Mouse (Mus musculus) limb, embryonic 10.5 days (tissue): Measurements from ENCODE around the gene Sptbn4. TPM values are rescaled to one million over a fixed set of nuclear protein-coding genes. Genes with fewer than 3 reads are reported as not detected.

Experiments used
- DNase-seq: peaks from one replicate; pipeline ENCODE4 v3.0.0-alpha.2; 2017; ENCODE audit warnings: low spot score
- H3K27ac ChIP-seq: fragments of 300-500 bp; sonication (generic); 2 replicates; pipeline ENCODE4 v1.5.1; 2016; ENCODE audit warnings: mild to moderate bottlenecking
- H3K27me3 ChIP-seq: fragments of 300-500 bp; sonication (generic); 2 replicates; pipeline ENCODE4 v1.6.1; 2016; ENCODE audit warnings: low read depth, mild to moderate bottlenecking; ENCODE audit not compliant: poor library complexity, severe bottlenecking
- H3K36me3 ChIP-seq: fragments of 300-500 bp; sonication (generic); 2 replicates; pipeline ENCODE4 v1.6.1; 2016; ENCODE audit warnings: mild to moderate bottlenecking, moderate library complexity
- H3K4me1 ChIP-seq: fragments of 300-500 bp; sonication (generic); 2 replicates; pipeline ENCODE4 v1.6.1; 2016
- H3K4me3 ChIP-seq: fragments of 300-500 bp; sonication (generic); 2 replicates; pipeline ENCODE4 v1.5.1; 2016; ENCODE audit warnings: mild to moderate bottlenecking, moderate library complexity
- H3K9me3 ChIP-seq: fragments of 300-500 bp; sonication (generic); replicated peaks from 2 replicates; pipeline ENCODE4 v1.6.1; 2016; ENCODE audit warnings: mild to moderate bottlenecking
- WGBS: fragments of 180-500 bp; shearing (Covaris S2); methylation state at CpG from one replicate; pipeline ENCODE4 v1.1.7; 2016; 5-methylcytosine and 5-hydroxymethylcytosine counted together
- polyA plus RNA-seq: library from polyadenylated mRNA; unstranded; fragments of >200 nt; fragmentation: Nextera tagmentation; extraction: Ambion mirVana; gene quantifications from 2 replicates; pipeline ENCODE4 v1.2.1, GENCODE M21; 2016

Sptbn4 gene
- polyA plus RNA-seq, 1 experiment from 2014 or later: 0.15 TPM

DNA sequence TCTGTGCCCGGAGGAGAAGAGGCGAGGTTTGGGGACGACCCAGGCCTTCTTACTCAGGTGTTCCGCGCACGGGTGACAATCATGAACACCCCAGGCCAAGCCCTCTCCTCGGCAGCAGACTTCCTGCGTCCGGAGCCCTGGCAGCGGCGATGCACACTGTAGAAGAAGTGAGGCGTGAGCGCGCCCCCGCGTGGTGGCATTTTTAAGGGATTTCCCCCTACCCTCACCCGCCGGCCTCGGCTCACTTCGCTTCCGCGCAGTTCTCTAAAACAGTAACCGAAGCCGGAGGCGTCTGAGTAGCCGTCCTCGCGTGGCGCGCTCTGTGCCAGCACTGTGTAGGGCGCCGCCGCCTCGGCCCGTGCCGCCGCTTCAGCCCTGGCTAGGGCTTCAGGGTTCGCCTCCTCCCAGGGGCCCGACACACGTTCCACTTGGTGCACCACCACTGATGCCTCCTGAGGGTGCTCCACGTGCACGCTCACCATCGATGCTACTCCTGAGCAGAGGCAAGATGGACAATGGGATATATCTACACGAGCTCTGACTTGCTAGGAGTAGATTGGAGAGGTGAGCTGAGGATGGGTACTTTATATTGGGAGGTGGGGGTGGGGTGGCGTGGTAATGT, 118.0 kb downstream of the Sptbn4 start:
- 3% methylated on average over 45 of the region's 45 CpGs for WGBS
- Histone ChIP-seq H3K4me1 (peaks cover 64% of the 10 kb centered on the region), H3K4me3 (peak overlapping the region; percentile 37), H3K9me3 (no peaks in the 10 kb centered on the region), H3K36me3 (0 out of 2 replicates have a peak, but pooled peaks cover 2% of the 10 kb centered on the region), H3K27ac (no peak overlapping the region), H3K27me3 (peaks cover 100% of the 10 kb centered on the region)
- DNase-seq: peak; percentile 92

DNA sequence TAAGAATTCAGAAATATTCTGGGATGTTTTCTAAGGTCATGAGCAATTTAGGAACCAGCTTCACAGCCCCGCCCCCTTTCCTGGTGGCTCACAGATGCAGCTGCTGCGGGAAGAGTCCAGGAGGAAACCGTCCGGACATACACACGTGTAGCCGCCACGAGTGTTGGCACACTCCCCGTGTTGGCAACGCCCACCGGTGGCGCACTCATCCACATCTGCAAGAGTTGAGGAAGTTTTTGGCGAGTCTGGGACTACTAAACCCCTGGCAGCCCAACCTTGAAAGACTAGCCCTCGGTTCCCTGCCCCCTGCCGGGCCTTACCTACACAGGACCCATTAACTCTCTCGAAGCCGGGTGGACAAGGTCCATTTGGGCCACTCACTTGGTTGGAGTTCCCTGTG, 118.8 kb downstream of the Sptbn4 start:
- WGBS: 36% methylated on average over 16 of the region's 16 CpGs
- Histone ChIP-seq H3K9me3 (no peaks in the 10 kb centered on the region), H3K36me3 (0 out of 2 replicates have a peak, but pooled peaks cover 2% of the 10 kb centered on the region), H3K4me3 (peak overlapping the region; percentile 37; the same call in 1 of the 2 replicates), H3K4me1 (peaks cover 56% of the 10 kb centered on the region), H3K27me3 (peaks cover 100% of the 10 kb centered on the region), H3K27ac (no peak overlapping the region)
- no peak for DNase-seq

DNA sequence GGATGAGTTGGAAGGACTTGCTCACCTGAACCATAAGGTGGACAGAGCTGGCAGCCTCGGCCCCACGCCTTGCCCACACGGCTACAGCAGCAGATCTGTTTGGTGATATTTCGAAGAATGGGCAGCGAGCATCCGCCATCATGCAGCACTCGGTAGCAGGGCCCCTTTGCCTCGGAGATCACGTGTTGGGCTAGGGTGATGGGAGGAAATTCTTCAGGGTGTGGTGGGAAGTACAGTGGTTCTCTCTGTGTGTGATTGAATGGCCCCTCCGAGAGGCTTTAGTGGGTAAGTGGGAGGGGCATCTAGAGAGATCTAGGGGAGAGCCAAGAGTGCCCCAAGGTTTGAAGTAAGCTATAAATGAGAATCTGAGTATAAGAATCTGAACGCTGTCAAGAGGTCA, 119.3 kb downstream of the Sptbn4 start:
- Histone ChIP-seq H3K36me3 (0 out of 2 replicates have a peak, but pooled peaks cover 2% of the 10 kb centered on the region), H3K27ac (no peak overlapping the region), H3K4me1 (peaks cover 52% of the 10 kb centered on the region), H3K9me3 (no peaks in the 10 kb centered on the region), H3K4me3 (no peak overlapping the region), H3K27me3 (peaks cover 100% of the 10 kb centered on the region)
- 87% methylated on average over 11 of the region's 11 CpGs for WGBS
- no peak for DNase-seq

DNA sequence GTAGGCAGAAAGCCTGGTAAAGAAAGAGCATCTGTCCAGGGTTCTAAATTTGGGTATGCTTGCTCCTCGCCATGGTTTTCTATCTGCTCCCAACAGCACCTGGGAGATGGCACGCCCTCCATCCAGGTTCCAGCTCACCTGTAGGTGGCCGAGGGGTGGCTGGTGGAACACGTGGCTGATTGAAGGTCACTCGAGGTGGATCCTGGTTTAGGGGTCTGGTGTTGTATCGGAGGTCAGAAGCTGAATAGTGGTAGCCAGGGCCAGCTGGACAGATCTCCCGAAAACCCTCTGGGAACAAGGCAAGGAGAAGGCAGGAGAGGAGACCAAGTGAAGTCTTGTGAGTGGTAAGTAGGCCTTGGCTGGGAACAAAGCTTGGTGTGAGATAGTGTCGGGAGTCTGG, 120.0 kb downstream of the Sptbn4 start:
- 89% methylated on average over 8 of the region's 8 CpGs for WGBS
- Histone ChIP-seq H3K9me3 (no peaks in the 10 kb centered on the region), H3K4me1 (peaks cover 46% of the 10 kb centered on the region), H3K27ac (no peak overlapping the region), H3K27me3 (peaks cover 100% of the 10 kb centered on the region), H3K36me3 (peaks cover 2% of the 10 kb centered on the region; the same call in 1 of the 2 replicates), H3K4me3 (no peak overlapping the region)
- no peak for DNase-seq

DNA sequence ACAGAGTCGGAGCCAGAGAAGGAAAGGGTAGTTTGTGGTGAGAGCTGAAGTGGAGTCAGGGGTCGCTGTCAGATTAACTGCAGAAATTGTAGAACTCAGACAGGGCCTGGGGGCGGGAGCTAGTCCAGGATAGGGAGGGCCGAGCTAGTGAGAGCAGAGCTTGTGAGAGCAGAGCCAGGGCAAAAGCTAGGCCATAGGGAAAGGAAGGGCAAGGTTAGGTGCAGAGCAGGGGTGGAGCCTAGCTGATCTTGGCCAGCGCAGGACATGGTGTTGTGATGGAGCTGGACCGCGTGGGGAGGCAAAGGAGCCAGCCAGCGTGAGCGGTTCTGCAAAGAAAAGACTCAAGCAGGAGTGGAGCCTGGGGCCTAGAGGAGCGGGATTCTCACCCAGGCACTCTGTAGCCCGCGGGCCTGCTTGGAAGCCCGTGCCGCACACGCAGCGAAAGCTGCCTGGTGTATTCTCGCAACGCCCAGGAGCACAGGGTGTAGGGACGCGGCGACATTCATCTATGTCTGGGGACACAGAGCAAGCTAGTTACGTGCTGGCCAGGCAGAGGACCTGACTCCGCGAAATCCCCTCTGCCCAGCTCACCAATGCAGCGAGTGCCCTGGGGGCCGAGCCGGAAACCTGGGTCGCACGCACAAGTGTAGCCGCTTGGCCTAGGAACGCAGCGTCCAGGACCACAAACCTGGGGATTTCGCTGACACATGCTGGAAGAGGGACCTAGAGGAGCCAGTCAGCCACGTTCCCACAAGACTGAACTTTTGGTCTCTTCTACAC, 121.2 kb downstream of the Sptbn4 start:
- peaks cover 50% of the 10 kb centered on the region for H3K4me1 ChIP-seq
- H3K9me3 ChIP-seq: no peaks in the 10 kb centered on the region
- WGBS: 27% methylated on average over 34 of the region's 34 CpGs
- peaks cover 100% of the 10 kb centered on the region for H3K27me3 ChIP-seq
- DNase-seq: no peak
- peak overlapping the region; percentile 50 for H3K4me3 ChIP-seq
- H3K36me3 ChIP-seq: peaks cover 2% of the 10 kb centered on the region; the same call in 1 of the 2 replicates
- H3K27ac ChIP-seq: 0 out of 2 replicates have a peak overlapping the region, but pooled peaks have one; percentile 14

DNA sequence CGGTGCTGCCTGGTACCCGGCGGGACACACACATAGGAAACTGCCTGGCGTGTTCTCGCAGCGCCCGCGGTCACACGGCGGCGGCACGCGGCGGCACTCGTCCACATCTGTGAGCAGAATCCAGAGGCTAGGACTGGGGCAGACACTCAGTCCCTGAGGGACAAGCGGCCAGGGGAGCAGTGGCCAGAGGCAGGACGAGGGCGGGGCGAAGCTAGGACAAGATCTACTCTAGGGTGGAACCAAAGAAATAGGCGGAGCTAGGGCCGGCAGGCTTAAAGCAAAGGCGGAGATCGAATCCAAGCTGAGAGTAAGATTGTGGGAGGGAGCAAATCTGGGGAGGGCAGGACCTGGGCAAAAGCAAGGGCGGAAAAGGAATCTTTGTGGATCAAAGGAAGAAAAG, 121.8 kb downstream of the Sptbn4 start:
- Histone ChIP-seq H3K27me3 (peaks cover 100% of the 10 kb centered on the region), H3K27ac (peak overlapping the region; percentile 32)
- WGBS: under 1% methylated on average over 24 of the region's 24 CpGs

DNA sequence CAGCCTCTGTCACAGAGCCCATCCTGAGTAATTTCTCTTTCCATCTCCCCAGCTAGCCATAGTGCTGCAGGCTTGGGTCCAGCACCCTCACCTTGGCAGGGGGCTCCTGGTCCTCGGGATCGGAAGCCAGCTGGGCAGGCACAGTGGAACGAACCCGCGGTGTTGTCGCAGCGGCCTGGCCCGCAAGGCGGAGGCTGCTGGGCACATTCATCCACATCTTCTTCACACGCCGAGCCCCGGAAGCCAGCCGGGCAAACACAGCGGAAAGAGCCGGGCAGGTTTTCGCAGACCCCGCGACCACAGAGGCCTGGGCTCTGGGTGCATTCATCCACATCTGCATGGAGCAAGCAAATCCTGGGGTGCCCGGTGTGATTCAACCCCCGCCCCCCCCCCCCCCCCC, 122.6 kb downstream of the Sptbn4 start:
- Histone ChIP-seq H3K27me3 (peaks cover 94% of the 10 kb centered on the region), H3K4me1 (peaks cover 40% of the 10 kb centered on the region), H3K36me3 (peaks cover 2% of the 10 kb centered on the region; the same call in 1 of the 2 replicates), H3K4me3 (peak overlapping the region; percentile 50), H3K9me3 (no peaks in the 10 kb centered on the region), H3K27ac (no peak overlapping the region)
- DNase-seq: no peak
- WGBS: 52% methylated on average over 18 of the region's 20 CpGs

More for the DNA sequence above, 121.8 kb downstream of the Sptbn4 start:
- peaks cover 44% of the 10 kb centered on the region for H3K4me1 ChIP-seq
- peaks cover 2% of the 10 kb centered on the region; the same call in 1 of the 2 replicates for H3K36me3 ChIP-seq
- peak overlapping the region; percentile 50 for H3K4me3 ChIP-seq
- no peaks in the 10 kb centered on the region for H3K9me3 ChIP-seq
- DNase-seq: peak; percentile 74

DNA sequence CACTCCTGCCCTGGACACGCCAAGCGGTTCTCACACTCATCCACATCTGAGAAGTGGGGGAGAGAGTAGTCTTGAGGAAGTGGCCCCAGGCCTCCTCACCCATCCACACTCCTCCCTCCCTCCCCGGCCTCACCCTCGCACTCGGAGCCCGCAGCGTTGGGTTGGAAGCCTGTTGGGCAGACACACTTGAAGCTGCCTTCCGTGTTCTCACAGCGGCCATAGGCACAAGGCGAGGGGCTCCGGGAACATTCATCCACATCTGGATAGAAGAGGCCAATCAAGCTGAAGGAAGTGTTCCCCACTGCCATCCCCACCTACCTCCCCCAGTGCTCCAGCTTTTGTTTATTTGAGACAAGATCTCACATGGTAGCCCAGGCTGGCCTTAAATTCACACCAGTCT, 123.3 kb downstream of the Sptbn4 start:
- H3K4me1 ChIP-seq: peaks cover 35% of the 10 kb centered on the region
- no peak overlapping the region for H3K4me3 ChIP-seq
- peaks cover 2% of the 10 kb centered on the region; the same call in 1 of the 2 replicates for H3K36me3 ChIP-seq
- H3K27me3 ChIP-seq: peaks cover 86% of the 10 kb centered on the region
- 96% methylated on average over 11 of the region's 11 CpGs for WGBS
- no peaks in the 10 kb centered on the region for H3K9me3 ChIP-seq
- H3K27ac ChIP-seq: no peak overlapping the region
- DNase-seq: no peak

DNA sequence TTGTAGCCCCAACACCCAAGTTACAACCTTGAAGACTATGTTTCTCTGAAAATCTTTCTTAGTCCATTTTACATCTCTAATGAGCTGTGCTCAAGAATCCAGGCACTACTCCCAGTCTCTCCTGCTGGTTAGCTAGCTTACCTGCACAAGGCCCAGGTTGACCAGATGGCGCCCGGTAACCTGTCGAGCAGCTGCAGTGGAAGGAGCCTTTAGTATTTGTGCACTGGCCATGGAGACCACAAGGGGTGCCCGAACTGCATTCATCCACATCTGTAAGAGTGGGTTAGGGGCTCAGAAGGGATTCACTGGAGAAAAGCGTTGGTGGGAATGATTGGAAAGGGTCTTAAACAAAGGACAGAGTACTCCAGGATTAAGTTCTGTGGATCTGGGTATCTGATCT, 124.5 kb downstream of the Sptbn4 start:
- no peaks in the 10 kb centered on the region for H3K9me3 ChIP-seq
- no peak overlapping the region for H3K27ac ChIP-seq
- no peak for DNase-seq
- no peak overlapping the region for H3K4me3 ChIP-seq
- peaks cover 75% of the 10 kb centered on the region for H3K27me3 ChIP-seq
- WGBS: 92% methylated on average over 5 of the region's 5 CpGs
- H3K4me1 ChIP-seq: peaks cover 29% of the 10 kb centered on the region
- H3K36me3 ChIP-seq: peaks cover 2% of the 10 kb centered on the region; the same call in 1 of the 2 replicates

DNA sequence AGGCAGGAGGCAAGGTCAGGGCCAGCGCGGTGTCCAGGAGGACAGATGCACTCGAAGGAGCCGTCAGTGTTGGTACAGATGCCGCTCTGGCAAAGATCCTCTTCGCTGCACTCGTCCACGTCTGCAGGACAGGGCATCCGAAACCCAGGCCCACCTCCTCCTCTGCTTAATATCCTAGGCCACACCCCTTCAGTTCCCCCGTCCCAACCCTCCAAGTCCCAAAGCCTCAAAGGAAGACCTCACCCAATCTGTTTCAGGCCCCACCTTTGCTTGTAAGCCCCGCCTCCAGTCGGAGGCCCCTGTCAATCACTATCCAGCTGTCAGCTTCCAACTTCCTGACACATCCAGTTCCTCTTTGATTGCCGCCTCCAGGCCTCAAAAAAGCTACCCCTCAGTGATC, 125.2 kb downstream of the Sptbn4 start:
- Histone ChIP-seq H3K27ac (no peak overlapping the region), H3K27me3 (peaks cover 68% of the 10 kb centered on the region), H3K9me3 (no peaks in the 10 kb centered on the region), H3K36me3 (peaks cover 2% of the 10 kb centered on the region; the same call in 1 of the 2 replicates), H3K4me1 (peaks cover 29% of the 10 kb centered on the region), H3K4me3 (no peak overlapping the region)
- DNase-seq: no peak
- 13% methylated on average over 13 of the region's 13 CpGs for WGBS

DNA sequence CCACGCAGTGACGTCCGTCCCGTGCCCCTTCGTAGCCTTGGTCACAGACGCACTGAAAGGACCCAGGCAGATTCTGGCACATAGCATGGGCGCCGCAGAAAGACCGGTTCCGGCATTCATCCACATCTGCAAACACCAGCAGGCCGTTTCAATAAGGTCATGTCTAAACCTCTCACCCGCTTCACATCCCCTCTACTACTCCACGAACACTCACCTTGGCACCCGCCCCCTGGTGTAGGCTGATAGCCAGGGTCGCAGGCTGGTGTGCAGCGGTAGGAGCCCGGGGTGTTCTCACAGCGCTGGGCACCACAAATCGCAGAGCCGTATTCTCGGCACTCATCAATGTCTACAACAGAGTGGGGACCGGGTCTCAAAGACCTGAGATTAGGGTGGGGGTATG, 128.1 kb downstream of the Sptbn4 start:
- WGBS: 90% methylated on average over 22 of the region's 22 CpGs

DNA sequence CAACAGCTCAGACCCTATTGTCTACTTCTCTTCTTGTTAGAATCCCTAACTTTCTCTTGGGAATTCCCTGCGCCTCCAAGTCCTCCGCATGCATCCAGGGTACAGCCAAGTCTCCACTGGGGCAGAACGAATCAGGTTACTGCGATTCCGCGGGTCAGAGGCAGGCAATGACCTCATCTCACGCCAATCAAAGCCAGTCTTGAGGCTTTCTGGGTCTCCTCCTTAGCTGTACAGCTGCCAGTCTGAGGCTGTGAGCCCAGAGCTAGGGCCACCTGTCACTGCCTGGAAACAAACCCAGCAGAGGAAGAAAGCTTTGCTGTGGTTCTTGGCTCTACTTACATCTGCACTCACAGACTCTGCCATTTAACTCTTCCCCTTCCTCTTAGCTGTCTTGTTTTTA, 131.5 kb downstream of the Sptbn4 start:
- Histone ChIP-seq H3K27me3 (peaks cover 17% of the 10 kb centered on the region), H3K27ac (no peak overlapping the region), H3K9me3 (peaks cover 8% of the 10 kb centered on the region), H3K4me3 (no peak overlapping the region), H3K4me1 (peaks cover 6% of the 10 kb centered on the region), H3K36me3 (no peaks in the 10 kb centered on the region)
- WGBS: 52% methylated on average over 7 of the region's 7 CpGs
- DNase-seq: peak; percentile 27

More for the DNA sequence above, 128.1 kb downstream of the Sptbn4 start:
- H3K27me3 ChIP-seq: peaks cover 39% of the 10 kb centered on the region
- H3K4me3 ChIP-seq: no peak overlapping the region
- H3K27ac ChIP-seq: no peak overlapping the region
- H3K36me3 ChIP-seq: no peaks in the 10 kb centered on the region; the same call in 1 of the 2 replicates
- DNase-seq: peak; percentile 28
- H3K9me3 ChIP-seq: no peaks in the 10 kb centered on the region
- peaks cover 13% of the 10 kb centered on the region; the same call in 1 of the 2 replicates for H3K4me1 ChIP-seq

DNA sequence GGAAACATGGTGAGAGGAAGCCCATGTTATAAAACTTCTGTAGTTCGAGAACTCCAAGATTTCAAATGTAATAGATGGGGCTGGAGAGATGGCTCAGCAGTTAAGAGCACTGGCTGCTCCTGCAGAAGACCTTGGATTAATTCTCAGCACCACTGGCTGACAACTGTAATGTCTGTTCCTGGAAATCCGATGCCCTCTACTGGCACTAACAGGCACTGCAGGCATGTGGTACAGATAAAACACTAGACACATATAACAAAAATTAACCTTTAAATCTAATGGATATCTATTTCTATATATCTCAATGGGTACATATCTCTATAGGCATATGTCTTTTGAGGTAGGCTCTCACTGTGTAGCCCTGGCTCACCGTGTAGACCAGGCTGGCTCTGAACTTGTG, 133.1 kb downstream of the Sptbn4 start:
- DNase-seq: no peak
- H3K27ac ChIP-seq: no peak overlapping the region
- H3K4me3 ChIP-seq: no peak overlapping the region
- H3K36me3 ChIP-seq: no peaks in the 10 kb centered on the region
- H3K27me3 ChIP-seq: peaks cover 29% of the 10 kb centered on the region
- peaks cover 17% of the 10 kb centered on the region for H3K4me1 ChIP-seq
- WGBS: 89% methylated on average over 3 of the region's 3 CpGs
- peaks cover 8% of the 10 kb centered on the region for H3K9me3 ChIP-seq
